Mouse (Mus musculus) yolk sac, embryonic 10.5 days (tissue): ENCODE data around the gene Gpr137.
A peak's percentile ranks its signal among the peaks of the same experiment; 100 is the strongest.

Experiments used
- DNase-seq: peaks from one replicate; pipeline ENCODE4 v3.0.0-alpha.2; 2017; ENCODE audit warnings: low spot score

Gpr137 gene

GRCm38 (mm10) chr19:6973581-6974190 lies 31.4 kb upstream of the Gpr137 start:
- DNase-seq = no peak

DNA sequence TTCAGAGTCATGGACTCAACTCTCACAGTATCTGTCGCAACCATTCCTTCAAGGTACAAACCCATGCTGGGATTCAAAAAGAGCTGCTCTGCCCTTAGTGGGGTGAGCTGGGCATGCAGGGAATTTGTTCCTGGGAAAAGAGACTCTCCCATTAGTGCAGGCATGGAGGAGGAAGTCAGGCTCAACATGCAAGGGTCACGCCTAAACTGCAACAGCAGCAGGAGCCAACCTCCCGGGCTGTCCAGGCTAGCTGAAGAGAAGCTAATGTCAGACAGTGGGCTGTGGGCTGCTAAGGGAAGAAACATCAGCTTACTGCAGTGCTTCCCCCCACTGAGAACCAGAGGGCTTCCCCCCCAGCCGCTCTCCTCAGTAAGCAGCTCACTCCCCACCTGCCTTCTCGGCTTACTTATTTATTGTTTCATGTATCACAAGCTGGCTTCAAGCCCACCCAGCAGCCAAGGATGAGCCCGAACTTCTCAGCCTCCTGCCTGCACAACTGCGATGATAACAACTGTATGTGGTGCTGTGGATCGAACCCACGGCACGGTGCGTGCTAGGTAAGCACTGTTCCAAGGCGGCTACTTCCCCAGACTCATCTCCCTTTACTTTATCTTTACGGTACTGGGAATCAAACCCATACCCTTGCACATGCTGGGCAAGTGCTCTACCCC lies 30.1 kb upstream of the Gpr137 start:
- no peak for DNase-seq

GRCm38 (mm10) chr19:6971644-6972043 lies 29.4 kb upstream of the Gpr137 start:
- no peak for DNase-seq

- no peak for DNase-seq
Observed at GRCm38 (mm10) chr19:6970460-6971085, 28.3 kb upstream of the Gpr137 start.

DNA sequence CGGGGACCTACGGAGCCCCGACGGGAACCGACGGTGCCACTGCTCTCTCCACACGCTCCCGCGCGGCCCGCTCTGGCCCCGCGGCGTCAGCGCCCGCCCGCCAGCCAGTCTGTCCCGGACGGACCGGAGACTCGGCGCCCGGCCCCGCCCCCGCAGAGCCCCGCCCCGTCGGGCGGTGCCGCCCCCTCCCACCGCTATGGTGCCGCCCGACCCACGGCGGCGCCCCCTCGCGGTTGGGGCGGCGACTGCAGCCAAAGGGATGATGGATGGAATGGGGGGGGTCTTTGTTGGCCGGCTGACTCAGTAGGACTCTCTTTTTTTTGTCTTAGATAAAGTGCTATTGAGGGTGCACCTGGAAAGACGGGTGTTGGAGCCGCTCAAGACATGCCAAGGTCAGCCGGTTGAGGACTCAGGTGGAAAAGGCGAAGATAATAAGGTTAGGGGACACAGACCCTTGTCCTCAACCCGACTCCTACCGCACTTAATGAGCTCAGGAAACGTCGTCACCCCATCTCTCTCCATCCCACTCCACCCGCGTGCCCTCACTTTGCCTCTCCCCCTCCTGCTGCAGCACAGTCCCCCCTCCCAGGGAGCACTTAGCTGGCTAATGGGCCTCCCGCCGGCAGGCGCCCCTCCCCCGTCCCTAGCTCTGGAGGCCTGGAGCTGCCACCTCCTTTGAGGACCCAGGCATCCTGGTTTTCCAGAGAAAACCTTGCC lies 27.5 kb upstream of the Gpr137 start:
- peak; percentile 79 for DNase-seq

- no peak for DNase-seq
Observed at GRCm38 (mm10) chr19:6969291-6969664, 27.0 kb upstream of the Gpr137 start.

DNA sequence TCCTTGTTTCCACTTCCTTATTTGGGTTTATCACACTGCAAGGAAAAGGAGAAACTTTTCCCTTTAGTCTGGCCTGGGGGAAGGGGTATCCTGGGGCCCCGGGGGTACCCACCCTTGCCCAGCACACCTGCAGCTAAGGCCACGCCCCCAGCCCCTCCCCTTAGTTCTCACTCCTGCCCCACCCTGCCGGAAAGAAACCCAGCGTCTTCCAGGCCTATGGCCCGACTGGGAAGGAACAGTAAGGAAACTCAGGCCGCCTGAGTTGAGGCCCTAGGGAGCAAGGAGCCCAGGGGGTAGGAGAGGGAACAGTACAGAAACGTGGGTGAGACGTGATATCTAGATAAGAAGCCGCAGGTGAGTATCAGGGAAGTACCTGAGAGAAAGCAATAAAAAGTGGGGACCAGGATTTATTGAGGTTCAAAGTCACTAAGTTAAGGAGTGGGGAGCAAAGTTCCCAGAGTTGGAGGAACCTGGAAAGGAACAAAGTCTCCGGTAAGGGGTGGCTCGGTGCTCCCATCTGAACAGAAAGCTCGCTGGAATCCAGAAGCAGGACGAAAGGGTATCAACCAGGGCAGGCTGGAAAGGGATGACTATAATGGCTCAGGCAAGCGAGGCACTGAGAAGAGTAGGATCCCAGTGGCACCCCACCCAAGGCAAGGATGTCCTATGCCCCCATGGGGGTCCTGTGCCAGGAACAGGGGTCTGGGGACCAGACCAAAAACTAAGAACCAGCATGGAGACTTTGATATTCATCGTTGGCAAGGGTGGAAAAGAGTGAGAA lies 26.4 kb upstream of the Gpr137 start:
- no peak for DNase-seq

DNA sequence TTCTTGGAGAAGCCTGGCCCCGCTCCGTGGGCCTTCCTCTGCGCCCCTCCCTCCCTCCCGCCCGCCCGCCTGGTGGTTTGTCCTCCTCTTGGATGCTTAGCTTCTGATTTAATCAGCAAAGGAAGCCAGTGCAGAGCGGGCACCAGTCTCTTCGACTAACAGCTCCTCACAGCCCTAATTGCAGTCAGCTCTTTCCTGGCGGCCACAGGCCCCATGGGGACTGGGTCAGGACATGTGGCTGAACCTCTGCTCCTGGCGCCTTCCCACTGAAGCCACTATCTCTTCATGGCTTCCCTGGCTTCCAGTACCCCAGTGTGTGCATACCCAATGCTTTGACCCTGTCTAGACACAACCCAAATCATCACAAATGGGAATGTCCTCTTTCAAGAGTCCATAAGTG lies 14.2 kb upstream of the Gpr137 start:
- no peak for DNase-seq

GRCm38 (mm10) chr19:6955424-6955823 lies 13.1 kb upstream of the Gpr137 start:
- DNase-seq = no peak

- no peak for DNase-seq
Observed at GRCm38 (mm10) chr19:6954046-6954445, 11.8 kb upstream of the Gpr137 start.

GRCm38 (mm10) chr19:6952712-6953037 lies 10.4 kb upstream of the Gpr137 start:
- DNase-seq = peak; percentile 62

GRCm38 (mm10) chr19:6951994-6952711 lies 9.9 kb upstream of the Gpr137 start:
- DNase-seq = peak; percentile 80

DNA sequence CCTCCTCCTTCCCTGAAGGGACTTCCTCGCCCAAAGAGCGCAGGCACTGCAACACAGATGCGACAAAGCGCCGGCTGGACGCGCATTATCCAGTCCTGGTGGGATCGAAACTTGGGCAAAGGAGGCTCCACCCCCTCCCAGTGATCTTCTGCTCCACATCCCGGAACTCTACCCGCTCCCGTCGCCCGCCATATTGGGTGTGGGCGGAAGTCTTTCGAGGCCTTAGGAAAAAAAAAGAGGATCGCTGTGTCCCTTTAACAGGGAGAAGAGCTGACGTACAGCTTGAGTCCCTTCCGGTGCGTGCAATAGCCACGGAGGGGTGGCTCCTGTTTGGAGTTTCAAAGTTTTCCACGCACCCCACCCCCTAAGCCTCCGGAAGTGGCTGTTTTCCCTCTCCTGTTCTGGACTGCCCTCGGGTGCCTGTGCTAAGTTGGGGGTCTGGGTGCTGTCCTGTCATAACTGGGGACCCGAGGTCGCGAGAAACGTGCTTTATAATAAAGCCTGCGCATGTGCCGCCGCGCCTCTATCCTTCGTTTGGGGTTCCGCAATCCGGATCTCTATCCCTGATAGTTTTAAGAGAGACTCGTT lies 9.2 kb upstream of the Gpr137 start:
- DNase-seq = peak; percentile 95

GRCm38 (mm10) chr19:6950613-6951153 lies 8.4 kb upstream of the Gpr137 start:
- peak; percentile 75 for DNase-seq

- no peak for DNase-seq
Observed at GRCm38 (mm10) chr19:6949951-6950350, 7.7 kb upstream of the Gpr137 start.

DNA sequence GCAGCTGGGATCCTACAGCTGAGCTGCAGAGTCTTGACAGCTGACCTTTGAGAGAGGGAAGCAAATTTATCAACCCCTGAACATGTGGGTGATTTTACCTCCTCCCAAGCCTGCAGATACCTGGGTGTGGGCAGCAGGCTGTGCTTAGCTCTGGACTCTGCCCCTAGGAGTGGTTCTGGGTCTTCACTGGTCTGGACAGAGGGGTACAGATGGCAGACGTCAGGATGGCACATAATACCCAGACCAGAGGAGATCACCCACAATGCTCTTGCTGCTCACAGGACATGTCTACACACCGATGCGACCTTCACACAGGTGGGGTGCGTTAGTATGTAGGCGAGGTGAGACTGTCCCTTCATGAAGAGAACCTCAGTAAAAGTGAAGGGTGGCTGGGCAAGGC lies 7.3 kb upstream of the Gpr137 start:
- DNase-seq = no peak

GRCm38 (mm10) chr19:6948186-6948585 lies 5.9 kb upstream of the Gpr137 start:
- DNase-seq = no peak

- DNase-seq = no peak
Observed at GRCm38 (mm10) chr19:6947742-6948141, 5.5 kb upstream of the Gpr137 start.

GRCm38 (mm10) chr19:6943709-6944108 lies 1.4 kb upstream of the Gpr137 start:
- no peak for DNase-seq

- no peak for DNase-seq
Observed at GRCm38 (mm10) chr19:6942764-6943163, 484 bp upstream of the Gpr137 start.
